ENCODE assay signal across 25 mouse cellular contexts in the genomic region with DNA sequence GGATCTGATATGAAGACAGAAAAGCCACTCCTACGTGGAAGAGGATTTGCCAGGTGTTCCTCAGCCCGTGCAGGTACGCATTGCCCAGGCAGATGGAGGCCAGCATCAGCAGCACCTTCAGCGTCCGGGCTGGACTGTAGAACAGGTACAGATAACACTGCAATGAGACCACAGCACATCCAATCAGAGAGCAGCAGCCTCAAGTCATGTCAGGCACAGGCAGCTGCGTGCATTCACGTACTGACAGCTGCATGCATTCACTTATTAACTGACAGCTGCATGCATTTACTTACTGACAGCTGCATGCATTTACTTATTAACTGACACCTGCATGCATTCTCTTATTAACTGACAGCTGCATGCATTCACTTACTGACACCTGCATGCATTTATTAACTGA. TPM values are rescaled to one million over a fixed set of nuclear protein-coding genes. Genes with fewer than 3 reads are reported as not detected.
DNase-seq lines count a peak whose midpoint lies in the region; ATAC-seq and TF ChIP-seq lines count a peak whose summit lies in the region.
"Had no signal": no experiment of that assay in that cellular context is flagged by ENCODE, and none has a peak within 500 bp of the region (broad histone marks: within the 10 kb centered on the region; RNA-seq: fewer than 3 reads in every experiment).

No protein-coding gene starts in this region.

- H3K27me3 ChIP-seq in megakaryocyte, embryonic 14.5 days (replicated peaks), result peaks cover 30% of the 10 kb centered on the region
- no peaks in the 10 kb centered on the region for H3K27me3 ChIP-seq in midbrain, embryonic 11.5 days (ENCODE audit: control insufficient read depth, insufficient read depth, low read length)
- H3K27me3 ChIP-seq in midbrain, embryonic 16.5 days (ENCODE audit: control insufficient read depth, insufficient read depth, low read depth, low read length), result no peaks in the 10 kb centered on the region
- H3K27me3 ChIP-seq in myocyte (ENCODE audit: control insufficient read depth, insufficient read depth, insufficient read length), result no peaks in the 10 kb centered on the region
- H3K27me3 ChIP-seq: CH12.LX, Patski had no signal

- peaks cover 20% of the 10 kb centered on the region for H3K4me1 ChIP-seq in megakaryocyte, embryonic 14.5 days
- H3K4me1 ChIP-seq in midbrain, embryonic 11.5 days (ENCODE audit: control insufficient read depth, insufficient read depth, low read length), result peaks cover 1% of the 10 kb centered on the region; the same call in 1 of the 2 replicates
- H3K4me1 ChIP-seq in midbrain, embryonic 16.5 days (ENCODE audit: control insufficient read depth, insufficient read depth, low read length), result peaks cover 8% of the 10 kb centered on the region

- WGBS in midbrain, embryonic 11.5 days, result 82% methylated on average over 7 of the region's 7 CpGs
- 79% methylated on average over 7 of the region's 7 CpGs for WGBS in midbrain, embryonic 16.5 days

- peak overlapping the region; percentile 9 for H3K4me3 ChIP-seq in megakaryocyte, embryonic 14.5 days (replicated peaks)
- no peak overlapping the region for H3K4me3 ChIP-seq in midbrain, embryonic 11.5 days (ENCODE audit: low read depth, low read length)
- H3K4me3 ChIP-seq in midbrain, embryonic 16.5 days (ENCODE audit: low read depth, low read length), result no peak overlapping the region
- no peak overlapping the region for H3K4me3 ChIP-seq in myocyte
- H3K4me3 ChIP-seq in gastrocnemius, adult 2 months, result no peak overlapping the region

- ATAC-seq in megakaryocyte, adult 5-6 weeks (ENCODE audit: poor library complexity, severe bottlenecking), result no peak
- no peak for ATAC-seq in midbrain, embryonic 11.5 days (ENCODE audit: low FRiP score)
- ATAC-seq in midbrain, embryonic 16.5 days, result no peak
- ATAC-seq: activated CD4-positive, CD25-positive, alpha-beta regulatory T cell, adult 4 months; CD4-positive, CD25-positive, alpha-beta regulatory T cell, adult 4 months; Patski had no signal

- DNase-seq in midbrain, embryonic 11.5 days (ENCODE audit: low spot score, missing footprints), result peak; percentile 51
- no peak for DNase-seq in gastrocnemius, adult 2 months
- DNase-seq: adrenal gland, adult 2 months; adrenal gland, adult 8-10 months; adrenal gland, postnatal 10 days; adrenal gland, postnatal 14 days; adrenal gland, postnatal 25 days; adrenal gland, postnatal 36 days; B cell, adult 2 months; cerebellum, adult 11 months; cerebellum, adult 11-12 months; cerebellum, adult 18-20 months had no signal

- no peaks in the 10 kb centered on the region for H3K79me2 ChIP-seq in myocyte (ENCODE audit: control insufficient read depth, insufficient read depth)

- TF ChIP-seq POLR2A in myocyte (IDR thresholded peaks at IDR 0.05; ENCODE audit: insufficient read length, low read depth), result no peak

- H3ac ChIP-seq in myocyte (ENCODE audit: control insufficient read depth, insufficient read length), result no peak overlapping the region

- intact Hi-C loops in gastrocnemius, adult 2 months (cut with DNase I), result no loop called here

- no peak overlapping the region for H3K4me2 ChIP-seq in midbrain, embryonic 11.5 days
- H3K4me2 ChIP-seq in midbrain, embryonic 16.5 days (ENCODE audit: low read length), result no peak overlapping the region
- no peak overlapping the region for H3K4me2 ChIP-seq in myocyte (ENCODE audit: low read depth)

- no peak for TF ChIP-seq CTCF in gastrocnemius, adult 2 months (IDR thresholded peaks at IDR 0.05)

- H3K9ac ChIP-seq in midbrain, embryonic 11.5 days (ENCODE audit: low read length), result no peak overlapping the region
- H3K9ac ChIP-seq in midbrain, embryonic 16.5 days (ENCODE audit: low read depth, low read length), result no peak overlapping the region

- H3K27ac ChIP-seq in midbrain, embryonic 11.5 days (ENCODE audit: low read depth, low read length), result no peak overlapping the region
- H3K27ac ChIP-seq in midbrain, embryonic 16.5 days (ENCODE audit: low read length), result no peak overlapping the region
- H3K27ac ChIP-seq in gastrocnemius, adult 2 months, result no peak overlapping the region

- H3K9me3 ChIP-seq in megakaryocyte, embryonic 14.5 days, result no peaks in the 10 kb centered on the region
- no peaks in the 10 kb centered on the region for H3K9me3 ChIP-seq in midbrain, embryonic 11.5 days (ENCODE audit: control insufficient read depth, low read length)
- no peaks in the 10 kb centered on the region for H3K9me3 ChIP-seq in midbrain, embryonic 16.5 days (replicated peaks; ENCODE audit: control insufficient read depth, low read length, poor library complexity, severe bottlenecking)

- H3K36me3 ChIP-seq in megakaryocyte, embryonic 14.5 days (replicated peaks; ENCODE audit: low read length), result peaks cover 73% of the 10 kb centered on the region
- H3K36me3 ChIP-seq in midbrain, embryonic 11.5 days (ENCODE audit: control insufficient read depth, insufficient read depth, low read length), result peaks cover 13% of the 10 kb centered on the region
- H3K36me3 ChIP-seq in midbrain, embryonic 16.5 days (ENCODE audit: control insufficient read depth, insufficient read depth, low read length), result peaks cover 11% of the 10 kb centered on the region
- H3K36me3 ChIP-seq in myocyte (ENCODE audit: control insufficient read depth, insufficient read depth), result no peaks in the 10 kb centered on the region

TF ChIP-seq in myocyte, 11 proteins besides CTCF, POLR2A, EP300 and RAD21:
- TF ChIP-seq TCF12 (IDR thresholded peaks at IDR 0.05; ENCODE audit: insufficient read depth, poor library complexity, severe bottlenecking), result no peak
- no peak for TF ChIP-seq USF1 (IDR thresholded peaks at IDR 0.05; ENCODE audit: low read depth)
- no peak for TF ChIP-seq REST (IDR thresholded peaks at IDR 0.05; ENCODE audit: insufficient read depth, insufficient read length)
- TF ChIP-seq MYOD1 (IDR thresholded peaks at IDR 0.05; ENCODE audit: control insufficient read depth in 1 of 3, insufficient read length in 2 of 3, low read depth in 2 of 3), result peak in 2 of 3 experiments; percentile 62 to 64
- TF ChIP-seq MYOG (IDR thresholded peaks at IDR 0.05; ENCODE audit: control insufficient read depth in 1 of 3, insufficient read depth in 1 of 3, insufficient read length in 2 of 3, low read depth in 2 of 3), result peak in 2 of 3 experiments; percentile 21 to 79
- no peak for TF ChIP-seq E2F4 (IDR thresholded peaks at IDR 0.05; ENCODE audit: insufficient read depth)
- no peak for TF ChIP-seq SRF (IDR thresholded peaks at IDR 0.05; ENCODE audit: control insufficient read depth, insufficient read length, low read depth)
- no peak for TF ChIP-seq CEBPB (IDR thresholded peaks at IDR 0.05; ENCODE audit: insufficient read depth, poor library complexity, severe bottlenecking)
- TF ChIP-seq MAX (IDR thresholded peaks at IDR 0.05; ENCODE audit: low read depth), result no peak
- no peak for TF ChIP-seq TCF3 (IDR thresholded peaks at IDR 0.05; ENCODE audit: insufficient read length, low read depth)
- TF ChIP-seq POLR2AphosphoS2 (IDR thresholded peaks at IDR 0.05; ENCODE audit: insufficient read length, low read depth), result no peak
TF ChIP-seq in myocyte: peak in this region for 2.

RNA-seq across cellular contexts. Expression of a gene that starts 20.6 kb away (rescaled TPM):
- 1.2 and 2.4 TPM in 2 replicates for polyA plus RNA-seq in megakaryocyte, embryonic 14.5 days (2012; ENCODE audit: insufficient read depth, low replicate concordance)
- 5.9 and 8.6 TPM in 2 replicates for total RNA-seq in megakaryocyte, adult 5-6 weeks (2015)
- 4.4 and 5.2 TPM in 2 replicates for total RNA-seq in megakaryocyte, adult 5-6 weeks (2017)
- polyA plus RNA-seq in midbrain, embryonic 11.5 days (2014; fragmentation: Nextera tagmentation; extraction: Ambion mirVana), result 16.9 and 18.2 TPM in 2 replicates
- 32.0 and 34.5 TPM in 2 replicates for polyA plus RNA-seq in midbrain, embryonic 16.5 days (2015; fragmentation: Nextera tagmentation; extraction: Ambion mirVana)
- 6.2 TPM for polyA plus RNA-seq in myocyte (2012; fragmentation: generic; extraction: Trizol)
- 1 to 10 TPM; 2.6 to 4.8 TPM for total RNA-seq in gastrocnemius, adult 2 months (2021)

RNA-seq across cellular contexts. Expression of a gene that starts 25.4 kb away (rescaled TPM):
- 30.1 and 45.4 TPM in 2 replicates for polyA plus RNA-seq in megakaryocyte, embryonic 14.5 days (2012; ENCODE audit: insufficient read depth, low replicate concordance)
- total RNA-seq in megakaryocyte, adult 5-6 weeks (2015), result 36.2 and 39.1 TPM in 2 replicates
- 29.8 and 35.7 TPM in 2 replicates for total RNA-seq in megakaryocyte, adult 5-6 weeks (2017)
- 100 and 106 TPM in 2 replicates for polyA plus RNA-seq in midbrain, embryonic 11.5 days (2014; fragmentation: Nextera tagmentation; extraction: Ambion mirVana)
- 143 and 157 TPM in 2 replicates for polyA plus RNA-seq in midbrain, embryonic 16.5 days (2015; fragmentation: Nextera tagmentation; extraction: Ambion mirVana)
- 81.5 TPM for polyA plus RNA-seq in myocyte (2012; fragmentation: generic; extraction: Trizol)
- 100 to 1,000 TPM; 108 to 137 TPM for total RNA-seq in gastrocnemius, adult 2 months (2021)

RNA-seq across cellular contexts. Expression of a gene that starts 34.3 kb away (rescaled TPM):
- 4.4 and 6.4 TPM in 2 replicates for polyA plus RNA-seq in megakaryocyte, embryonic 14.5 days (2012; ENCODE audit: insufficient read depth, low replicate concordance)
- 72.1 and 87.3 TPM in 2 replicates for total RNA-seq in megakaryocyte, adult 5-6 weeks (2015)
- total RNA-seq in megakaryocyte, adult 5-6 weeks (2017), result 69.6 and 110 TPM in 2 replicates
- 61.6 and 70.4 TPM in 2 replicates for polyA plus RNA-seq in midbrain, embryonic 11.5 days (2014; fragmentation: Nextera tagmentation; extraction: Ambion mirVana)
- 45.3 and 63.1 TPM in 2 replicates for polyA plus RNA-seq in midbrain, embryonic 16.5 days (2015; fragmentation: Nextera tagmentation; extraction: Ambion mirVana)
- 9.0 TPM for polyA plus RNA-seq in myocyte (2012; fragmentation: generic; extraction: Trizol)
- total RNA-seq in gastrocnemius, adult 2 months (2021), result 10 to 100 TPM; 41.3 to 42.6 TPM

RNA-seq across cellular contexts. Expression of a gene that starts 42.2 kb away (rescaled TPM):
- polyA plus RNA-seq in megakaryocyte, embryonic 14.5 days (2012; ENCODE audit: insufficient read depth, low replicate concordance), result 0.07 and 2.5 TPM in 2 replicates
- total RNA-seq in megakaryocyte, adult 5-6 weeks (2015), result 0.18 and 1.3 TPM in 2 replicates
- total RNA-seq in megakaryocyte, adult 5-6 weeks (2017), result 0.28 and 0.55 TPM in 2 replicates
- 0.41 and 0.44 TPM in 2 replicates for polyA plus RNA-seq in midbrain, embryonic 11.5 days (2014; fragmentation: Nextera tagmentation; extraction: Ambion mirVana)
- polyA plus RNA-seq in midbrain, embryonic 16.5 days (2015; fragmentation: Nextera tagmentation; extraction: Ambion mirVana), result 0.15 and 0.53 TPM in 2 replicates
- 0.29 TPM for polyA plus RNA-seq in myocyte (2012; fragmentation: generic; extraction: Trizol)
- 1 to 10 TPM; 1.5 to 2.1 TPM for total RNA-seq in gastrocnemius, adult 2 months (2021)
- total RNA-seq: MEL had no signal
- polyA plus RNA-seq: G1E, Patski had no signal

RNA-seq across cellular contexts. Expression of a gene that starts 42.8 kb away (rescaled TPM):
- polyA plus RNA-seq in megakaryocyte, embryonic 14.5 days (2012; ENCODE audit: insufficient read depth, low replicate concordance), result 0.51 TPM in 1 of 2 replicates, not detected in the other
- not detected in 2 replicates for total RNA-seq in megakaryocyte, adult 5-6 weeks (2015)
- total RNA-seq in megakaryocyte, adult 5-6 weeks (2017), result not detected in 2 replicates
- 0.22 TPM in 1 of 2 replicates, not detected in the other for polyA plus RNA-seq in midbrain, embryonic 11.5 days (2014; fragmentation: Nextera tagmentation; extraction: Ambion mirVana)
- not detected in 2 replicates for polyA plus RNA-seq in midbrain, embryonic 16.5 days (2015; fragmentation: Nextera tagmentation; extraction: Ambion mirVana)
- not detected for polyA plus RNA-seq in myocyte (2012; fragmentation: generic; extraction: Trizol)
- not detected for total RNA-seq in gastrocnemius, adult 2 months (2021)
- total RNA-seq: adrenal gland, adult 18-20 months; adrenal gland, adult 2 months; adrenal gland, postnatal 14 days; adrenal gland, postnatal 25 days; adrenal gland, postnatal 36 days; CH12.LX; G1E; MEL had no signal
- polyA plus RNA-seq: activated CD4-positive, CD25-positive, alpha-beta regulatory T cell, adult 4 months; brain, embryonic 14.5 days; C2C12; CD4-positive, CD25-positive, alpha-beta regulatory T cell, adult 4 months; G1E; Patski had no signal
